Mouse (Mus musculus) urinary bladder, adult 18-20 months (tissue): ENCODE data around the gene Syk.
A peak's percentile ranks its signal among the peaks of the same experiment; 100 is the strongest.

Experiments used
- DNase-seq, 2 experiments: peaks; one replicate each; pipeline ENCODE4 v3.0.0; 2022; ENCODE audit warnings: low spot score in 2 of 2, mixed read lengths in 2 of 2

Gene Syk

GRCm38 (mm10) chr13:52600015-52600643, 17.2 kb downstream of the Syk start:
- DNase-seq = no peak

GRCm38 (mm10) chr13:52602752-52603151, 19.8 kb downstream of the Syk start:
- DNase-seq = no peak

GRCm38 (mm10) chr13:52603704-52604349, 20.9 kb downstream of the Syk start:
- DNase-seq = no peak

GRCm38 (mm10) chr13:52605006-52605405, 22.0 kb downstream of the Syk start:
- no peak for DNase-seq

GRCm38 (mm10) chr13:52605911-52606310, 22.9 kb downstream of the Syk start:
- DNase-seq = no peak

- DNase-seq = no peak
Observed at GRCm38 (mm10) chr13:52606656-52607275, 23.8 kb downstream of the Syk start.

- DNase-seq = no peak
Observed at GRCm38 (mm10) chr13:52607964-52608363, 25.0 kb downstream of the Syk start.

GRCm38 (mm10) chr13:52610463-52610862, 27.5 kb downstream of the Syk start:
- DNase-seq = no peak

GRCm38 (mm10) chr13:52613266-52613665, 30.3 kb downstream of the Syk start:
- no peak for DNase-seq

- no peak for DNase-seq
Observed at GRCm38 (mm10) chr13:52615085-52615484, 32.1 kb downstream of the Syk start.

- no peak for DNase-seq
Observed at GRCm38 (mm10) chr13:52617096-52617714, 34.2 kb downstream of the Syk start.

- DNase-seq = no peak
Observed at GRCm38 (mm10) chr13:52618592-52618991, 35.6 kb downstream of the Syk start.

- no peak for DNase-seq
Observed at GRCm38 (mm10) chr13:52619482-52619881, 36.5 kb downstream of the Syk start.

- peak in 1 of 2 experiments; percentile 16 for DNase-seq
Observed at GRCm38 (mm10) chr13:52624038-52624437, 41.1 kb downstream of the Syk start.

GRCm38 (mm10) chr13:52628602-52629001, 45.6 kb downstream of the Syk start:
- peak in 1 of 2 experiments; percentile 16 for DNase-seq

GRCm38 (mm10) chr13:52631624-52632023, 48.7 kb downstream of the Syk start:
- DNase-seq = no peak

- no peak for DNase-seq
Observed at GRCm38 (mm10) chr13:52635484-52635883, 52.5 kb downstream of the Syk start.

- no peak for DNase-seq
Observed at GRCm38 (mm10) chr13:52636176-52636748, 53.3 kb downstream of the Syk start.

GRCm38 (mm10) chr13:52646566-52646965, 63.6 kb downstream of the Syk start:
- DNase-seq = no peak

GRCm38 (mm10) chr13:52647996-52648712, 65.2 kb downstream of the Syk start:
- no peak for DNase-seq

- no peak for DNase-seq
Observed at GRCm38 (mm10) chr13:52649791-52650418, 66.9 kb downstream of the Syk start.
